Mouse (Mus musculus): ENCODE measurements around the gene Siah2.

DNA sequence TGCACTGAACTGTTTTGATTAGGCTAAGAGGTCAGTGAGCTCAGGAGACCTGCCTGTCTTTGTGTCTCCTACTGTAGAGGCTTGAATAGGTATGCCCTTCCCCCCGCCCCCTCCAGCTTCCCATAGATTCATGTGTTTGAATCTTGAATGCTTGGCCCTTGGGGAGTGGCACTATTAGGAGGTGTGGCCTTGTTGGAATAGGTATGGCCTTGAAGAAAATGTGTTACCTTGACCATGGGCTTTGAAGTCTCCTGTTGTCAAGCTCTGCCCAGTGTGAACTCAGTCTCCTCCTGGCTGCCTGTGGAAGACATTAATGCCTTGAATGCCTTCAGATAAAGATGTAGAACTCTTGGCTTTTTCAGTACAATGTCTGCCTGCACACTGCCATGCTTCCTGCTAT lies 9.2 kb upstream of the Siah2 start:
- TF ChIP-seq CTCF (IDR thresholded peaks at IDR 0.05; ENCODE audit: extremely low read depth, insufficient read depth, low read length) (no peak), POLR2A (IDR thresholded peaks at IDR 0.05; ENCODE audit: extremely low read depth, insufficient read depth, low read length) (no peak)
